Mouse (Mus musculus): ENCODE measurements at regions not wholly inside any gene's neighbourhood (a gene's known extent, or its start where the extent isn't known, plus 50 kb on each side); places are given as distances from the start of the nearest gene placed in this dataset.

GRCm38 (mm10) chr12:12627597-12627996, 314.1 kb downstream of the Mycn start:
- DNase-seq (ENCODE audit: low spot score in 2 of 2) = no peak

DNA sequence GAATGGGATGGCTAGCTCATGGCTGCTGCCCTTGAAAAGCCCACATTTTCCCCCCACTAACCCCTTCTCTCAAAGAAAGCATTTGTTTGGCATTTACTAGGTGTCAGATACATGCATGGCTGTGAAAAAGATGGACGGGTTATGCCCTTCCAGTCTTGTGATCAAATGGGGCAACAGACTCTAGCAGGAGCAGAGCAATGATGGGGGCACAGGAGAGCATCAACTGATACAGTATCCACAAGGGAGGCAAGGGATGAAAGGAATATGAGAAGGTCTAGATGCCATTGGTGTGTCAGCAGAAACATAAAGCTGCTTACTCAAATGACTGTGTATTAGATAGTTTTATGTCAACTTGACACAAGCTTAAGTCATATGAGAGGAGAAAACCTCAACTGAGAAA, 315.9 kb downstream of the Mycn start:
- no peak for DNase-seq (ENCODE audit: low spot score in 2 of 2)

GRCm38 (mm10) chr12:12622712-12623292, 318.9 kb downstream of the Mycn start:
- DNase-seq (ENCODE audit: low spot score in 2 of 2) = peak; percentile 75 to 78

- no peak for DNase-seq (ENCODE audit: low spot score in 2 of 2)
Measured at GRCm38 (mm10) chr12:12621506-12621905, 320.2 kb downstream of the Mycn start.

GRCm38 (mm10) chr12:12620316-12620715, 321.4 kb downstream of the Mycn start:
- no peak for DNase-seq (ENCODE audit: low spot score in 2 of 2)

GRCm38 (mm10) chr12:12619431-12619830, 322.3 kb downstream of the Mycn start:
- DNase-seq (ENCODE audit: low spot score in 2 of 2) = no peak

GRCm38 (mm10) chr12:12612520-12612919, 329.2 kb downstream of the Mycn start:
- no peak for DNase-seq (ENCODE audit: low spot score in 2 of 2)

DNA sequence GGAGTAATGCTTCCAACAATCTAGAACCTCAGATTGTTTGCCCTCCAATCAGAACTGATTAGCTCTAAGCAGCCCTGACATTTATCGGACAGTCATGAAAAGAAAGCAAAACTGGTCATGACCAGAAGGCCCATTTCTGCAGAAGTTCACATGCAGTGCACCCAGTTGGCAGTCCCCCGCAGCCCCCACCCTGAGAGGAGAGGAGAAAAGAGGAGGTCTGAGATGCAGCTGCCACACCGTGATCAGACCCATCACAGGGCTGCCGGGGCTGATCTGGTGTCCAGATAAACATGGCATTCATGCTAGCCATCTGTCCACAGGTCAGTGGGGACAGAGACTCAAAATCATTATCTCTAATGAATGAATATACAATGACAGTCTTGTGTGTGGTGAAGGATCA, 330.9 kb downstream of the Mycn start:
- DNase-seq (ENCODE audit: low spot score in 2 of 2) = no peak

DNA sequence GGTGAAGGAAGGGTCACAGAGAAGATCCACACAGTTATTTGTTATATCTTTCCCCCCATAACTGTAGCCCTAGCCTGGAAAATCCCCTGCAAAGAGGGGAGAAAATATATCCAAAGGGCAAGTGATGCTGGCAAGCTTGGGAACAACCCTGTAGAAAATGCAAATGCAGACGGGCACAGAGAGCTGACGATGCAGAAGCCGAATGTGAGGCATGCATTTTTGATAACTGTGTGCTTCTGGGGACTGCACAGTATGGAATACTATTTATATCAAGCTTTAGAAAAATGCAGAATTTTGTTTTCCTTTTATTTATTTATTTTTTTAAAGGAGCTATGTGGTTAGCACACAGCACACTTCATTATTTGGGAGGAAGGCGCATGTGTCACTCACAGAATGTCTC, 333.7 kb downstream of the Mycn start:
- DNase-seq (ENCODE audit: low spot score in 2 of 2) = no peak

DNA sequence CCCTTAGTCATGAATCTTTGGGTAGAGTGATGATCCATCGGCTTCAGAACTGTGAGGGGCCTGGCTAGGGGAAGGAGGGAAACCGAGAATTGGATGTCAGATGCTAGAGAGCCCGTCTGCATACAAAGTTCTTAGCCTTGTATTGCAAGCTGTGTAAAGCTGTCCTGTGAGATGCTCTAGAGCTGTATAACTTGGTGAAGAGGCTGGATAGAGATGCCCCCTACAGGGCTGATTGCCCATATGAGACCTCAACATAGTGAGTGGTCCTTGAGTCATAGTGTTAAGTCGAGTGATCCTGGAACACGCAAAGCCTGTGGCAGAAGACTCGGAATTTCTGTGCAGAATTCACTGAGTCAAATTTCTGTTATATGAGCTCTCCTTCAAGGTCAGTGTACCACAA, 334.8 kb downstream of the Mycn start:
- no peak for DNase-seq (ENCODE audit: low spot score in 2 of 2)

DNA sequence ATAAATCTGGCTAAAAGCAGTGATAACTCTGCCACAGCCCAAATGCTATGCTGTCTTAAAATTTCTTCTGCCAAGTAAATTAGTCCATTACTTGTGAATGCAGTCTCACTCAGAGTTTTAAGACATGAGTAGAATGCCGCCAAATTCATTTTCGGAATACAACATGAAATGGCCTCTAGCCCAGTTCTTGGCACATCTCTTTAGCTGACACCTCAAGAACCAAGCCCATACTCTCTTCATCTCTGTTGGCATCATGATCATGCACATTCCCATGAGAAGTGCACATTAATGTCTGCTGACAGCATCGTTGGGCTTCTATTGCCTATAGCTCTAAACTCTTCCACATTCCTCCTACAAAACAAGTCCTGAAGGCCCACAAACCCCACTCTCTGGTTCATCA, 336.2 kb downstream of the Mycn start:
- DNase-seq (ENCODE audit: low spot score in 2 of 2) = no peak

- no peak for DNase-seq (ENCODE audit: low spot score in 2 of 2)
Measured at GRCm38 (mm10) chr12:12601362-12601761, 339.4 kb downstream of the Fam49a start.

DNA sequence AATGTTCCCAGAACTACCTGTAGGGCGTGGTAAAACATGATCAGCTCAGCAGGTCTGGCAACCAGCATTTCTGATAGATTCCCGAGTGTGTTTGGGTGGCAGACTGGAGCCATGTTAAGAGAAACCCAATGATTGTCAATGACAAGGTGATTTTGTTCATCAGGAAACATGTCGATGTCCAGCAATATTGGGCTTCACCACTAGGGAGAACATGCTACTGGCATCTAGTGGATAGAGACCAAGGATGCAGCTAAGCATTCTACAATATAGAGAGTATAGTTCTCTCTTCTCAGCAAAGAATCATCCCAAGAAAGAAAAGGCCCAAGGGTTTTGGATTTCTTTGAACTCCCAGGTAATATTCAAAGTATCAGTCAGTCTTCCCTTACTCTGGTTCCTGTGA, 333.5 kb downstream of the Fam49a start:
- no peak for DNase-seq (ENCODE audit: low spot score in 2 of 2)

DNA sequence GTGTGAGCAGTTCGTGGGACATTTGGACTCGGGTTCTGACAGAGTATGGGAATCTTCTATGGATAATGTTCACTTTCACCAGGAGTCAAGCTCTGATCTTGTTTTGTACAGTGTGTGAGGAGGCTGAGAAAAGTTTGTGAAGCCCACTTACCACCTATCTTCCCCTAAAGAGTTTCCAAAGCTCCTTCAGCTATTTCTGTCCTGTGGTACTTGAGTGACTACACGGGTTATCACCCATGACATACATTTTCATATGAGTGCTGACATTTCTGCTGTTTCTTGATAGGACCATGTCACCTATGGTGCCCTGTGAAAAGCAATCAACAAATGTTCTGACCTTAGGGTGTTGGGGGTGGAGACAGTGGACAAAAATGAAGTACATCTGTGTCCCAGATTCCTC, 332.6 kb downstream of the Fam49a start:
- no peak for DNase-seq (ENCODE audit: low spot score in 2 of 2)

DNA sequence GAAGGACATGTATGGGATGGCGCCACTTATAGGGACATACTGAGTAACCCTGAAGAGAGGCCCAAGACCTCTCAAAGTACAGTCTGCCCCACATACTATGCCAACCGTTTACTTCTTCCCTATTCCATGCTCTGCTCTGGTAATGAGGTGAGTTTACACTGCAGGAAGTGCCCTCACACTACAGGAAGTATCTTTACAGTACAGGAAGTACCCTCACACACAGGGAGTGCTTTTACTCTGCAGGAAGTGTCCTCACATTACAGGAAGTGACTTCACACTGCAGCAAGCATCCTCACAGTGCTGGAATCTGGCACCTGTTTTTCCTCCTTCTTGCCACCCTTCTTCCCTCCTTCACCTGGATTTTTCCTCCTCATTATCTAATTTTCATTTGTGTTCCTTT, 331.4 kb downstream of the Fam49a start:
- DNase-seq (ENCODE audit: low spot score in 2 of 2) = no peak

GRCm38 (mm10) chr12:12590753-12591291, 328.9 kb downstream of the Fam49a start:
- DNase-seq (ENCODE audit: low spot score in 2 of 2) = peak in 1 of 2 experiments; percentile 7

DNA sequence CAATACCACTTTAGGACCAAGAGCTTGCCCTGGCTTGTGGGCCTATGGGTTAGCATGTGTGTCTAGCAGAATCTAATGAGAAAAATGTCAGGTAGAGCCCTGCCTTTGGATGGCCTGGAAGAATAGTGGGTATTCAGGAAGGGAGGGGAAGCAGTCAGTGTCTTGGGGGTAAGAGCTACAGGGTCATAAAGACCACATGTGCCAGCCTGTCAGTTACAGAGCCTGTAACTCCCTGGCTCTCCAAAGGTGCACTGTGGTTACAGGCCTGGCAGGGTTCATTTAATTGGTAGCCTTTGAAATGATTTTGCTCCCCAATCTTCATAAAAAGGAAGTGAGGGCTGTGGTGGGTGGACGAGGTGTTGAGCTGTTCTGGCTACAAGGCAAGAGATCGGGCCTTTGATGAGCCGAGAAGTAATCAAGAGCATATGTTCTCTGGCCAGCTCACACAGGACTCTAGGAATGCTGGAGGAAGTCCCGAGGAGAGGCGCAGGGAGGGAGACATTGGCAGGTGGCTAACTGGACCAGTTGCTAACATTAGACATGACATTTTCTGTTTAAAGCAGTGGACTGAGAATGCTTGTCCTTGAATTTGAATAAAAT, 326.9 kb downstream of the Fam49a start:
- no peak for DNase-seq (ENCODE audit: low spot score in 2 of 2)

- DNase-seq (ENCODE audit: low spot score in 2 of 2) = no peak
Measured at GRCm38 (mm10) chr12:12586436-12586835, 324.5 kb downstream of the Fam49a start.

DNA sequence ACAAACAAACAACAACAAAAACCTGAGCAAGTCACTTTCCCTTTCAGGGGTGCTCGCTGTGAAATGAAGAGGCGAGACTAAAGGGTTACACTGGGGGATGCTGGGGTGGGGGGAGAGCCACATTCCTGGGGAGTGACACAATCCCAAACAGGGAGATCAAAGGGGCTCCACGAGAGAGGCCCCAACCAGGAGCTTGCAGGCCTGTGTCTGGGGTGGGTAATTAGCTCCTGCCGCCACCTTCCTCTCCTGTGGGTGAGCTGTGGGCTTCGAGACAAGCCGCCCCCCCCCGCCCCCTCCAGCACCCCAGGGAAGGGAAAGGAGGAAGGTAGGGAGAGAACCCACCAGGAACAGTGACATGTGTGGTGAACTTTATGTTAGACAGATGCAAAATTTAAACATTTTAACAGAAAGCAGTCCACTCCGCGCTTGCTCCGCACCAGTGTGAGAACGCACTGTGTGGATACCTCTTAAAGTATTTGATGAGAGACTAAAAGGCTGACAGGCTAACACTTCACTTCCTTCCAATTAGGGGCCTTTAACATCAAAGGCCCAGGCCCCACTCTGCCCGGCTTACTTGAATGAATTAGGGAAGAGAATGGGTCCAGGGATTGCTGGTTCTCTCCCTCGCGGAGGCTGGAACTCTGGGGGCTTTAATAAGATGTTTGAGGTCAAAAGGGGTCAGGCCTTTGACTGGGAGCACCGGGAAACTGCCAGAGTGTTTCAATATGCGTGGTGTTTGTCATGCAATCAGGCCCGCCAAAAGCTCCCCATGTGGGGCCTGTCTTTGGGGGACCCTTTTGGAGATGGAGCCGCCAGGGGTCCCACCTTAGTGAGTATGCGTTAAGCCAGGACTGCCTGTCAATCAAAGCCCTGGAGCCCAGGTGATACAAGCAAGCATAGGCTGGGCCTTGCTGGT, 319.6 kb downstream of the Fam49a start:
- no peak for DNase-seq (ENCODE audit: low spot score in 2 of 2)

GRCm38 (mm10) chr12:12580763-12581178, 318.8 kb downstream of the Fam49a start:
- no peak for DNase-seq (ENCODE audit: low spot score in 2 of 2)

DNA sequence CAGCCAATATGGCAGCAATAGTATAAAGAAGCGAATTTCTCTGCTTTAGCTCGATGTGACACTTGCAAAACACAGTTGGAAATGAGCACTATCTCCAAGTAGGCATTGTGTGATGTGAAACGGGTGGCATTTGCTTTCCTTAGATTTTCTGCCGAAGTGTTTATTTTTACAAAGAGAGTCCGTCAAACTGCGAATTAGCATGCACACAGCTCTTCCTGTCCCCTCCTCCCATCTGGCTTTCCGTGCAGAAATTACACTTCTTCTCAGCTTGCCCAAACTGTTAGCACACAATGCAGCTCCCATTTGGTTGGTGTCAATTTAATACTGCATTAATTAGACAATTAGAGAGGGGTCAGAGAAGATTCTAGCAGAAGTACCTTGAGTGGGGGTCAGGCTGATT, 316.3 kb downstream of the Fam49a start:
- peak in 1 of 2 experiments; percentile 2 for DNase-seq (ENCODE audit: low spot score in 2 of 2)

DNA sequence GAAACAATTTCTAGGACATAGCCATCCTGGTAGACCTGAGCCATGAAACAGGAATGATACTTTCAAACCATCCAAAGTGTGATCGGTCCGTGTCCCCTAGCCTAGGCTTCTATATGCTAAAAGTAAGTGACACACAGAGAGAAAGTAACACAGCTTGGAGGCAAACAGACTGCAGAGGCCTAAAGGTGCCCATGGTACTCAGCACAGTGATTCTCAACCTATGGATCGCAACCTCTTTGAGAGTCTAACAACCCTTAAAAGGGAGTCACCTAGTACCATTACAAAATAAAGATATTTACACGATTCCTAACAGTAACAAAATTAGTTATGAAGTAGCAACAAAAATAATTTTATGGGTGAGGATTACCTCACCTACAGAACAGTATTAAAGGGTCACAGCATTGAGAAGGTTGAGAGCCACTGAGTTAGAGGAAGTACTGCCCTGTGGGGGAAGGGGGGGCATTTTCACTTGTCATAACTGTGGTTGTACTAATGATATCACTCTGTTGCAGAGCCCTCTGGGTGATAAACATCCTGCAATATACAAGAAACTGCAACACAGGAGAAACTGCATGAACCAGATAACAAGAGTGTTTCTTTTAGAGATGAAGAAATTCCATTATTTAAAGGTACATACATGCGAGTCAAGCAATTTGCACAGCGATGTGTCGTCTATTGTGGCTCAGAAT, 308.8 kb downstream of the Fam49a start:
- DNase-seq (ENCODE audit: low spot score in 2 of 2) = no peak
